Mouse (Mus musculus) fat pad, adult 2 months (tissue): ENCODE results near the gene Dmbx1.

Source experiments
- DNase-seq: peaks from one replicate; pipeline ENCODE4 v3.0.0-alpha.2; 2011; ENCODE audit warnings: low read depth, low spot score; ENCODE audit errors: extremely low read depth

Dmbx1 gene

DNA sequence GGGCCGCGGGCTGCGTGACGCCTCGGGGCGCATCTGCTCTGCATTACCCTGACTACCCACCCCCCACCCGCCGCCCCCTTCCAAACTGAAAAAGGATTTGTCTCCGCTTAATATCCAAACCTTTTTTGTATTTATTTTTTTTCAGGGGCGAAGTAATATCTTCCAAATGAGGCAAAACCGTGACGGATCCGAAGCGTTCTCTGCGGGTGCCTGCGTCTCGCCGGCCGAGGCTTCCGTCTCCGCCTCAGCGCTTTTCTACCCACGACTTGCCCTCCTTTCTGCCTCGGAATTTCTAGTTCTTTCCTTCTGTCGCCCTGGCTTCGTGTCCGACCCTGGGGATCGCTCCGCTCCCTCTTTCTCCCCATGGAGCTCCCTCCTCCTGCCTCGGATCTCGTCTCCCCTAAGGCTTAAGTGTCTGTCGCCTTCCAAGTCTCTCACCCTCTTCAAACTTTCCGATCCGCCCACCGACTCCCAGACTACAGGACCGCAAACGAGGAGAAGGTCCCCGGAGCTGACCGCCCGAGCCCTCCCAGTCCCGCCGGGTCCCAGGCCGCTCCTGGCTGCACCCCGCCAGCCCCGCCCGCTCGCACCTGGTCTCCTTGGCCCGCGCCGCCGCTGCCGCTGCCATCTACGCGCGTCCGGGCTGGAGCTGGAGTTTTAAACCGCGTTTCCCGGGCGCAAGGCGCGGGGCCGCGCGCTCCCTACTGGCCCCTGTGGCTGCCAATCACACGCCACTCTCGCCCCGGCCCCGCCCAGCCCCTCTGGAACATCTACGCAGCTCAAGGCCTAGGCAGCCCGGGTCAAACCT lies at the start of gene Dmbx1:
Dmbx1 (minus strand) TSS at position 632 of the 808 bp plus-strand sequence.
- no peak for DNase-seq

DNA sequence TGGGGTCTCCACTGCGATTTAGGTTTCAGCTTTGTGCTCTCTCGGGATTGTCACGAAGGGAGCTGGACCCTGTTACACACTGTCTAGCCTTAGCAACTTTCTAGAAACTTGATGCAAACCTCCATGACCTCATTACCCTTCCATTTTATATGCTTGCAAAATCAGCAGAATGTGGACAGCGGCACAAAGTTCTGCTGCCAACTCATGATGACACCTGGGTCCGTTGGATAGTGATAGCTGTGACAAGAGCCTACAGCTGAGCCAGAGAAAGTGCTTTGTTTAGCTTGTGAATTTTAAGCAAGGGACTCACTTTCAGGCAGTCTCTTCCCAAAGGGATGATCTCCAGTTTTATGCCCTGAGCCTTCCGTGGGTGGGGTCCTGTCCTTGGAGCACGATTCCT lies 49.7 kb upstream of the Dmbx1 start:
- DNase-seq = no peak

DNA sequence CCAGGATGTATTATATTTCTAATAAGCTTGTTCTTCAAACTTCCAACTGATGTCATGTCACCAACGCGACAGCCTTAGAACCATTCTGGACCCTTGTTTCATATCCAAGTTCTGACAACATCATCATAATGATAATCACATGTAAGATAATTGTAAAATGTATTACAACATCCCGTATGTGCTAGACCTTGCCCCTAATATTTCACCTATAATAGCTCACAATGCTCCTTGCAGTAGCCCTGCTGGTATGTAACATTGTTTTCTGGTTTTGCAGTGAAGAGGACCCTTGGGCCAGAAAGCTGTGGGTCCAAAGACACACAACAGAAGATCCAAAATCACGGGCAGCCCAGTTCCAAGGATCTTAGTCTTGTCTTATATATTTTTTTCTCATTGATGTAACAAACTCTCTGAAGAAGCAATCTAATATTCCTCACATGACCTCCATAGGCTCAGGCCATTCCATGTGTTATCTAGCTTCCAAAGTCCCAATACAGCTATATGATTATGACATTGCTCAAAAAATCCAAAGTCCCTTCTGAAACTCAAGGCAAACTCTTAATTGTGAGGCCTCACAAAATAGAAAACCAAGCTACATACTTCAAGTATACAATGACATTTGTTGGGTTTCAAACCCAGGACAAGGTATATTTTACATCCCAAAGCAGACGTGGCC lies 48.3 kb upstream of the Dmbx1 start:
- DNase-seq = no peak

DNA sequence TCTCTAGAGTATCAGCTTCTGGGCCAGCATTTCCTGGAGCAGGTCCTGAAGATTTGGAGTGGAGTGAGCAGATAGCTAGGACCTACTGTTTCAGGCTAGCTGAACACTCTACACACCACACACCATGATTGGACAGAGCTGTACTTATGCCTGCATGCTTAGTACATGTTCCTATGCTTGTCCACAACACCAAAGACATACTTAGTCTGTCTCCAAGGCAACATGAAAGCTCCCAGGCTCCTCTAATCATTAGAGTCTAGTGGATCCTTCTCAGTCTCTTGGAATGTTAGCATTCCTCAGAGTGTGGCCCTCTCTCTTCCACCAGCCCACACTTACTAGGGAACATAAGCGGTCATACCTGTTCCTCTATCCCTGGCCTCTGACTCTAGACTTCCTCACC lies 47.7 kb upstream of the Dmbx1 start:
- no peak for DNase-seq

DNA sequence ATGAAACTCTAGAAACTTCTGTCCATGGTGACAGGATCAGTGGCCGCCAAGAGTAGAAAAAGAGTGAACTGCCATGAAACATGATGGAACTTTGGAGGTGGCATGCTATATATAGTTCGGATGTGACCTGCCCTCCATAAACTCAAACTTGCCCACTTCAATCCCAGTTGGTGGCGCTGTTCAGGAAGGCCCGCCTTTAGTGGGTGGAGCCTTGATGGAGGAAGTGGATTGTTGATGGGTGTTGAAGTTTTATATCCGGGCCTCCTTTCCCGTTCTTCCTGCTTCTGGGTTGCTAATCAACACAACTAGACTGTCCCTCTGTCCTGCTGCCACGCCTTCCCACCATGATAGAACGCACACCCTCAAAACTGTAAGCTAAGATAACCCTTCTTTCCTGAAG lies 45.2 kb upstream of the Dmbx1 start:
- DNase-seq = no peak

DNA sequence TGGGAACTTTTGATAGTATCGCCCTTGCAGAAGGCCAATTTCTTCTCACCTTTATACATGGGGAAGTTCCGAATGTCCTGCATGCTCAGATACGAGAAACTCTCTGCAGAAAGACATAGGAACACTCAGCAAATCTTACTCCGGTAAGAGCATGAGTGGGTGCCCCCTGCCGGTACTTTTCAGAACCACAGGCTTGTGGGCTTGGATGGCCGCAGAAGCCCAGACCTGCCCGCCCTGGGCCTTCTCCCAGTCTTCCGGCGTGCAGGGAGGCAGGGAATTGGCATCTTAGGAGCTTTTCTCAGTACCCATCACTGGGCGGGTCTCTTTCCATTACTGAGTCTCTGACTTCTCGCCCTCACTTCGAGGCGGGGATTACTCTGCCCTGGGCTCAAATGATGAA lies 44.4 kb upstream of the Dmbx1 start:
- DNase-seq = no peak

DNA sequence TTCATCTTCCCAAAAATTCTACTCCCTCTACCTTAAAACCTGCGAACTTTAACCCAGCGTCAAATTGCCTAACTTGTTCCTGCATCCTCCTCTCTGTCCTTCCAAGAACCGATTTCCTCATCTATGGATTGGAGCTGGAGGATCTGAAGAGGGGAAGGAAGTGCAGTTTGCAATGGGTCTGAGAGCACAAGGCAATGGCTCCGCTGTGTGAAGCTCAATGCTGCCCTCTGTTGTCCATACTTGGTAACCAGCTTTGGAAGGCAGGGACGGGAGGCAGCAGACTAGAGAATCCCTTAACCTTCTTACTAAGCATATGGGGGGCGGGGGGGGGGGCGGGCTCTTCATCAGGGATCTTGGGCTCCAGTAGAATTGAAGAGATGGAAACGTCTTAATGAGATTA lies 41.0 kb upstream of the Dmbx1 start:
- DNase-seq = no peak

DNA sequence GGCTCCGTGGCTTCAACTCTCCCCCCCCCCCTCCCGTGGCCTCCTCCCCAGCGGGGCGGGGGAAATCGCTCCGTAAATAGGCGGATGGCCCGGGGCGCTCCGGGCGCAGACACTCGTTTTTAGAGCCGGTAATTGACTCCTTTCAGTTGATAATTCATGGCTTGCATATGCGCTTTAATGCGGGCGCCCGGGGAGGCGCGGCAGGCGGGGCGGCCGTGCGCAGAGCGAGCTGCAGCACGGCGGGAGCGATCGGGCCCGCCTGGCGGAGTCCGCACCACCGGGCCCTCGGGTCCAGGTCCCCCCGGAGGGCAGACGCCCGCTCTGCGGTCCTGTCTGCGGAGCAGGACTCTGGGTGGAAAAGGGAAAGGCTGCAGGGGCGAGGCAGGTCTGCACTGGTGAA lies 39.7 kb upstream of the Dmbx1 start:
- DNase-seq = no peak

DNA sequence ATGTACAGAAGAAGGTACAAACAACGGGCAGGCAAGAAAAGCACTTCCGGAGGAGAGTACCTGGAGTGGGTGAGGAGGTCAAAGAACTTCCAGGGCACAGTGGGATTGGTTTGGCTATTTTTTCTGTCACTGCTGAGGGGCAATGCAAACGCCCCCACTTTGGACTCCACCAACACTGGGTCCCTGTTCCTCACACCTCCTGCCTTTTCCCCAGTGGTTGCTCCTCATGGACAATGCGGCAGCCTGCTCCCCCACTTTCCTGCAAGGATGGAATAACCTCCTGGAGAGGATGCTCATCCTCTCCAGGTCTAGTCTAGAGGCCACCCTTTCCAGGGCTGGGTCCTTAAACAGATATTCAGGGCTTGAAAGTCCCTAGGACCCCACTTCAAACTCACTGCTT lies 39.2 kb upstream of the Dmbx1 start:
- DNase-seq = no peak

DNA sequence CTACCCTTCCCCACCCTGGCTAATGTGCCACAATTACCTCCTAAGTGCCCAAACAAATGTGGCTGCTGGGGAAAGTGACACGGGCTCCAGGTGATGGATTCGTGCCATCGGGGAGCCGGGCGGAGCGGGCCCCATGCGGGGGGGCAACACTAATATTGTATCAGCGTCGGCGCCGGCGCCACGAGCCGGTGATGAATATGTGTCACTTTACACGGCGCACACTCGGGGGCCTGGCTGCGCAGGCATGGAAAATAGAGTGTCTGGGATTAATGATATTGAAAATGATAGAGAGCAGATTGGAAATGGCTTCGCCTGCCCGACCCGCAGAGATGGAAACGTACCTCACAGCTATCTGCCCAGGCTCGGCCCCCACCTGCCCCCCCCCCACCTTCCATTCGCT lies 32.8 kb upstream of the Dmbx1 start:
- no peak for DNase-seq

DNA sequence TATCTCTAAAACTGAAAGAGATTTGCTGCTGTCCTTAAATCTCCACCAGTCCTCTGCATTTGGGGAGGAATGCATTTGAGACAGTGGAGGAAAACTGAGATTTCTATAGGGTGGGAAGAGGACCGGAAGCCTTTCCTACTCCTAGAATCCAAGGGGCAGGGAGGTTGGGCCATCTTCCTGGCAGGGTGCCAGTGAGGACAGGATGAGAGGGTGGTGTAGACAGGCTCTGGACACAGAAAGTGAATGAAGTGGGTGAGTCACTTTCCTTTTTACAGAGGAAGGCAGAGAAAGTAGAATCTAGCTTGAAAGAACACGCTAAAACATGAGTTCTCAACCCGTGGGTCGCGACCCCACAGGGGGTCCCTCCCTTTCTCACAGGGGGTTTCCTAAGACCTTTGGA lies 24.7 kb upstream of the Dmbx1 start:
- no peak for DNase-seq

DNA sequence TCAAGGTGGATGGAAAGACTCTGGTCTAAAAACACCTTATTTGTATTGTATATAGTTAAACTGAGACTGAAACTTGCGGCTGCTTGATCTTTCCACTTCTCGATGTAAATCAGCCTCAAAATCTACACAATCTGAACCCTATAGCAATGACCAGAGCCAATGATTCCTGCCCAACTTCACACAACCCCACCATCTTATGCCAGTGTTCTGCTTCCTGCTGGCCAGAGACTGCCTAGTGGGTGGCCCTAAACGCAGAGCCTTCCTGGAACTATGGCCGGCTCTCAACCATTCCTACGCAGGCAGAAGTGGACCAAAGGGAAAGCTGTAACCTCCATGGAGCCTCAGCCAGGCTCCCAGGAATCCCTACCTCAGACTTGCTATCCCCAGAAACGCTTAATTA lies 24.0 kb upstream of the Dmbx1 start:
- no peak for DNase-seq

DNA sequence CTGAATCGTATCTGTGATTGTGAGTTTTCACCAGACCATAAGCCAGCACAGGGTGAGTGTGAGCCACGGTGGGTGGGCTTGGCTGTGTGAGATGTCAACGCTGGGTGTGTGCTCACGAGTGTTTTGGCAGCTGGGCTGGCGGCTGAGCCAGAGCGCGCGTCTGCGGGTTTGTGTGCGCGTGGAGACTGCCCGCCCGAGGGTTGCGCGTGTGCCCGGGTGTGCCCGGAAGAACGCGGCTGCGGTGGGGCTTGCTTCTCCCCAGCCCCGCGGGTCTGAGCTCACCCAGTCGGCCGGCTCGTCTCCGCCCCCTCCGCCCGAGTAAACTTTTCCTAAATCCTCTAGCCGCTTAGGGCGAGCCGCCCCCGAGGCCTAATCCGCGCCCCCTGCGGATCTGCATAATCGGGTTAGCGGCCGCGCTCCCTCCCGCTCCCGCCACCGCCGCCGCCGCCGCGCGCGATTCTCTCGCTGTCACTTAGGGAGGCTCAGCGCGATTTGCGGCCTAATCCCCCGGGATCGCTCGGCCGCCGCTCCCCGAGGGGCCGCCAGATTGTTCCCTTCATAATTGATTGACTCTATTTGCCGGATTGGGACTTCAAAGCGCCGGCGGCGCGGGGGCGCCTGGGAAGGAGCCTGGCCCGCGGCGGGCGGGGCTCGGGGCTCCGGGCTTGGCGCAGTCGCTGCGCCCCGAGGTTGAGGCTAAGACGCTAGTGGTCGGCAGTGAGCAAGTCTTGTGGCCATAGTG lies 23.1 kb upstream of the Dmbx1 start:
- DNase-seq = no peak

DNA sequence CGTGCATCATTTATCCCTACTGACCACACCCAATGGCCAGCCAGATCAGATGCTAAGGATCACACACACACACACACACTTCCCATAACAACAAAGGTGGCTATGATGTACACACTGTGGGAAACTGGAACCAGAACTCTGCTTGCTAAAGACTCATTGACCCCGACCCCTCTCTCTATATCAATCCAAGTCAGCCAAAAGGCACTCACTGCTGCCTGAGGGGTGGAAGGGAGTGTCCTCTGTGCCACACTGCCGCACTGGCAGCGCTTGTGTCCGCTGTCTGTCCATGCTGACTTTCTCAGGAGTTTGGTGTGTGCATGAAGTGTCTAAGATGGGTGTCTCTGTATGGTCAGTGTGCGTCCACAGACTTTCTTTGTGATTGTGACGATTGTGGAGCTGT lies 22.3 kb upstream of the Dmbx1 start:
- no peak for DNase-seq

DNA sequence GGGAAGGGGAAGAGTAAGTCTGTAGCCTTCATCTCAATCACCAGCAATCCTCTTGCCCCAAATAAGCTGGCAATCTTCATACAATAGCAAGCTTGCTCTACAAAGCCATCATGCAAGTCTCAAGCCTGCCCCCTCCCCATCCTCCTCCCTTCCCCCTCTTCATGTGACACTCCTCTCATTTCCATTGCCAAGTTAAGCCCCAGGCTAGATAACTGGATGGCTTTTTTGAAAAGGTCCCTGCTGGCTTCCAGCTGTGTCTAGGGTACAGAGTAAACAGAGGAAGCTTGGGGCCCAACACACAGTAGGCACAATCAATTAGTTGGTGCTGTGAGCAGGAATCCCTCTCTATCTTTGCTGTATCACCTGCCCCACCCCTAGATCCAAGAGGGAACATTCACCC lies 19.8 kb upstream of the Dmbx1 start:
- no peak for DNase-seq

DNA sequence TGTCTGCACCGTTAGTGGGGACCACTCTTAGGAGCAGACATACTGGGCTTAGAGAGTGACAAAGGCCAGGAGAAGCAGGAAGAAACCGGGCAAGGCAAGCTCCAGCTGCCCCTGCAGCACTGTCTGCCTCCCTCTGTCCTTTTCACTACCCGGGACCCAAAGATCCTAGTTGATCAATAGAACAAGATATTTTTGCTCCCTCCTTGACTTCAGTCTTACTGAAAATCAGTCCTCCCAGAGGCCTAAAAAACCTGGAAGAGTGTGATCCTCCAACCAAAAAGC lies 15.7 kb upstream of the Dmbx1 start:
- DNase-seq = no peak

DNA sequence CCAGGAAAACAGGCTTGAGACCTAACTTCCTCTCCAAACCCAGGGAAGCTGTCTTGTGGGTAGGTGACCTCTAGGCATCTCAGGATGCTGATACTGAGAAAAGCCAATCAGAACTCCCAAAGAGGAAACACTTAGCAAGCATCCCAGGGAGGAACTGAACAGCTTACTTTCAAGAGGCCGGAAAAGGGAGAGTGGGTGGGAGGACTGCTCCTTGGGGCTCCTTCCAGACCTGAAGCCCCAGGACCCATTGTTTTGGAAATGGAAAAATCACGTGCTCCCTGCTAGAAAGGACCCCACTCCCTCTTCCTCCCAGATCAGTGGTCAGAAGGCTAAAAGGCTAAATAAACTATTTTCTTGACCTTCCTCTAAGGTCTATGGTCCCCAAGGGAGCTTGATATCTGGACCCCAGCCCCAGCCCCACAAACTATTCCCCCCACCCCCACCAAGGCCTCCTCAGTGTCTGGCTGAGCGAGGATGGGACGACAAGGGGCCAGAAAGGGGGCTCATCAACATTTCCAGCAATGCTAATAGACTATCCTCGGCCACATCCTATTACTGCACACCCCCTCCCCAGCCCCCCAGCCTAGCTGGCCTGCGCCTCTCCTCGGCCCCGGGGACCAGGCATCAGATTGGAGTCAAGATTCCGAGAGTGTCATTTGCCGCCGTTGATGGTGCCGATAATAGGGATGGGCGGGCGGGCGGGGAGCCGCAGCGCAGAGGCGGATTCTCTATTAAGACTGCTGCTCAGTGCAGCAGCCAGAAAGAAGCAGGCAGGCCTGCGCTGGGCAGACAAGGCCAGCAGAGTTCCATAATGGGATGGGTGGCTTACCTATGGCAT lies 15.1 kb upstream of the Dmbx1 start:
- no peak for DNase-seq

DNA sequence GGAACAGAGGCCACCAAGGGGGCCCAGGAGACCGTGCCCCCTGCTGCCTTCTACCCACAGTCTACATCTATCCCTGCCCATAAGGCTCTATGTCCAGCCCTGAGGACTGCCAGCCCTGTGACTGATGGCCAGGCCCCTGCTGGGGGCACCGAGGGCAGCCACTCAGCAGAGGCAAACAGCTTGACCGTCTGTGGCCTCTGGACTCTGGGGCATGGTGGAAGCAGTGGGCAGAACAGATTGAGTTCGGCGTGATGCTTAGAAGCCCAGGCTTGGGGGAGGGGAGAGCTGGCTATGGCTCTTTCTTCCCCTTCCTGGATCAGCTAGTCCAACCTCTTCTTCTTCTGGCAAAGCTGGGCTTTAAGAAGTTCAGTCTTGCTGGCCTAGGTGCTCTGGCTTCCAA lies 13.8 kb upstream of the Dmbx1 start:
- no peak for DNase-seq

DNA sequence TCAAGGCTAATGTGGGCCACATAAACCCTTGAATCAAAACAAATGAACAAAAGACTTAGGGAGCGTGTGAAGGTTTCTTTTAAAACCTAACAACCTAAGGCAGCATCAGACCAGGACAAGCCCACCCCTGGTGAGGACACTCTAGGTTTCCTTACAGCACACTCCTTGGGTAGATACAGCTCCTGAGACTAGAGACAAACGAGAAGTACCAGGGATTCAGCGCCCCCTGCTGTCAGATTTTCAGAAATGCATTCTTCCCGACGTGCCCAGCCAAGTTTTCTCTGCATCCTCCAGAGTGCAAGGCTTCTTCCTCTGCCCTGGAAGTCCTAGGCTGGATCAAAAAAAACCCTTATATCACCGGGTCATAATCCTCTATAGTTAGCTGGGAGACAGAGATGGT lies 13.0 kb upstream of the Dmbx1 start:
- DNase-seq = no peak

DNA sequence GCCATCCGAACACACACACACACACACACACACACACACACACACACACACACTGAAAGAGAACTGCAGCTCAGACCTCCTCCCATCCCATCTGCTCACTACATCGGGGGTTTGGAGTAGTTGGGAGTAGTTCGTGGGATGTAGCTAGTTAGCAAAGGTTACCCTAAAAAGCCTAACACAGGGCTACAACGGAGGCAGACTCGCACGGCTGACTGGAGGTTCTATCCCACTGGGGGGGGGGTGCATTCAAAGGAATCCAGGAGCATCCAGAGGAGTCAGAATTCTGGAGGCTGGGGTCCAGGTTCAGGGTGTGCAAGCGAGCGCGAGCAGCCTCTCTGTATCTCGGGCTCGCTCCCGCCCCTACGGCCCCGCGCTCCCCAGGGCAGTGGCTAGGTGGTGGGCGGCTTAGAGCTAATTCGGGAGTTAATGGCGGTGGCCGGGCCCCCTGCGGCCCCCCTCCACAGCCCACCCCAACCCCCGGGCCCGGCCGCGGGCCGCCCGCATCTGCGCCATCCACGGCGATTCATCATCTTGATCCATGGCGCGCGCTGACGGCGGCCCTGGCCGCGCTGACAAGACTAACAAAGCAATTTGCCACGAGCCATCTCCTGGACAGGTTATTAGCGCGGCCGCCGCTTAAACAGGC lies 4.1 kb upstream of the Dmbx1 start:
- DNase-seq = no peak

DNA sequence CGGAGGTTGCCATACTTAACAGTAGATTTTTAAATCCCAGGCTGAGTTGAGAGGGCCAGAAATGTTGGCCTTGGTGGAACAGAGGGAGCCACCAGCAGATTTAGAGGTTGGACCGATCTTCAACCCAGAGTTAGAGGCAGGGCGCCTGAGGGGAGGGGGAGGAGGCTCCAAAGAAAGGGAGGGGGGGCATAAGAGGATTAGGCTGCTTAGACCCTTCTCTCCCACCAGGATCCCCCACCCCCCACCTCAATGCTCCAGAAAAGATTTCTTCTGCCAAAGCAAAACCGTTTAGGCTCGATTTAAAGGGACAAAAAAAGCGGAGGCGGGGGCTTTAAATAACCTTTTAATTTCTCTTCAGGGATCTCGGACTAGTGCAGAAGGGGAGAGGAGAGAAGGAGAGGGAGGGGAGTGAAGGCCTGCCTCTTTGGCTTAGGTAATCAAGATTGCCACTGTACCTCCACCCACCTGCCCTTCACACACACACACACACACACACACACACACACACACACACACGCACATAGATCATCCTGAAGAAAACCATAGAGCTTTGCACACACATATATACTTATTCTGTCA lies 1.6 kb upstream of the Dmbx1 start:
- DNase-seq = no peak
